Mouse (Mus musculus): ENCODE data around the gene Entpd6.

The Entpd6 gene

DNA sequence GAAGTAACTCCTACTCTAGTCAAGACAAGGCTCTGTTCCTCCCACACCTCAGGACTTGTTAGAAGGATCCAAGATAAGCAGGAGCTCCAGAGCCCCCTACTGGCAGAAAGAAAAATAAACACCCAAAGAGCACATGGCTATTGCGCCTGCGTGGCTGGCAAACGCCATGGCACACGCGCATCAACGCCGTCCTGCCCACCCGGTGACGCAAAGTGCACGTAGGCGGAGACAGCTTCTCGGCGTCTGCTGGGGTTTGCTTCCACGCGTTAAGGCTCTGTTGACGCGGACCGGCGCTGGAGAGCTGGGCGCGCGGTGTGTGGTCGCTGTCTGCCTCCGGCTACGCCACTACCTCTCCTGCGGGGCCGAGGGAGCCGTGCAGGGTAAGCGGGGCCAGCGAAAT, at the start of gene Entpd6:
Gene Entpd6, plus strand, starts transcription at position 189 of the 400 bp plus-strand sequence.
- DNase-seq (ENCODE audit: low spot score in 2 of 2), result peak; percentile 75 to 91

DNA sequence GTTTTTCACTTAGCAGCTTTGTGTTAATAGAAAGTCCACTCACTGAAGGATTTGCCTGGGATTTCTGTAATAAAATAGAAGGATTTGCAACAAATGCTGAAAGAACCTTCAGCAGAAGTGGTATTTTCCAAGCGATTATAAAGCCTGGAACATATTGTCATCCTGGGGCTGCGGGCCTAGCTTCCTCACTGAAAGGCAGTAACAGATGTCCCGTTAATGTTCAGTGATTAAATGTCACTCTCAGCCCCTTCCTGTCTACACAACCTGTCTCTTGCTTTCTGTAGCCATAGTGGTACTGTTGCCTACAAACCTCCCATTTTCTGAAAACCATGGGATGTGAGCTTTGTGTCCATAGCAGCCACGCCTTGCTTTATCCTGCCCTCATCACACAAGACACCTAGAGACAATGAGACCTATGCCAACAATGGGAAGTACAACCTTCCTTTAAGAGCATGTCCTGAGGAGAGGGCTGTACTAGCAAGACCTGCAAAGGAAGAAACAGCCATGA, 36.6 kb upstream of the Entpd6 start:
- DNase-seq (ENCODE audit: low spot score in 2 of 2), result no peak

DNA sequence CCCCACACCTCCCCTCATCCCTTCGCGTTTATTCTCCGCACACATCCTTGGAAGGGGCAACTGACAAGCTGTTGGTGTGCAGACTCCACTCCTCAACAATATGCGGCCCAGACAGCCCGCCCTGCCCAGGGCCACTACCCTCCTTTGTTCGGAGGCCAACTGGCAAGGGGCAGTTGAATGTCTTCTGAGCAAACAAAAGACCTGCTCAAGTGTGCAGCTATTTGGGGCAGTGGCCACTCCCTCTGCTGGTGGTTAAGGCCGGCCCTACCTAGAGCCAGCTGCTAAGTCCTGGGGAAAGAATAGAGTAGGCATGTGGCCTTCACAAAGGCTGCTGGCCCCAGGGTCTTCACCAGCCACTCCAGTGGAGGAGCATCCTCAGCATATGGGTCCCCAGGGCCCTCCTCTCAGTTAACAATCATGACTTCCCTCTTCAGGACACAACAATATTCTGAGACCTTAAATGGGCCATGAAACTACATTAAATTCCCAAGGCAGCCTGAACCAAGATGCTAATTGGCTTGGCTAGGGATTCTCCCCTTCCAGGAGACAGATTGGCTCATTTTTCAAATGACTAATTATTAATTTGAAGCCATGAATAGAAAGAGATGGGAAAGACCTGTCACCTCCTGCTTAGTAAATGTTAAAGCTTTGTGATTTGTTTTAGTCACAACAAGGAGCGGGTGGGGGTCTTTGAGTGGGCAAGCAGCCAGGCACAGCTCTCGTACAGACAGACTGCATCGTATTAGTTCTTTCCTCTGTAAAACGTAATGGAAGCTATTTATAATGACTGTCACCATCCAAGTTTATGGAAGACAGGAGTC, 12.9 kb upstream of the Entpd6 start:
- no peak for DNase-seq (ENCODE audit: low spot score in 2 of 2)

DNA sequence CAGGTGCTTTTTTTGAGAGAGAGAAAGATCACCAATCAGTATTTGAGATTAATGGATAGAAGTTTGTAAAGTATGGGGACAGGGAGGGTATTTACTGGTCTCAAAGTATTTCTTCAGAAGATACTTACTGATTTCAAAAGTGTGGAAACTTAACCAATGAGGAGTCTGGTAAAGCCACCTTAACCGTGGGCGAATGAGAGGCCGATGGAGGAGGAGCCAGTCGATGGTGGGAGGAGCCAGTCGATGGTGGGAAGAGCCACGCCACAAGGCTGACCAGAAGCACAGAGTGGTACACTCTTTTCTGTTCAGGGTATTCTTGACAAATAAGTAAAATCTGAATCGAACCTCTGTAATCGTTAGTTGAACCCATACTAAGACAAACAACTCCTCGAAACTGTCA, 11.0 kb upstream of the Entpd6 start:
- no peak for DNase-seq (ENCODE audit: low spot score in 2 of 2)

DNA sequence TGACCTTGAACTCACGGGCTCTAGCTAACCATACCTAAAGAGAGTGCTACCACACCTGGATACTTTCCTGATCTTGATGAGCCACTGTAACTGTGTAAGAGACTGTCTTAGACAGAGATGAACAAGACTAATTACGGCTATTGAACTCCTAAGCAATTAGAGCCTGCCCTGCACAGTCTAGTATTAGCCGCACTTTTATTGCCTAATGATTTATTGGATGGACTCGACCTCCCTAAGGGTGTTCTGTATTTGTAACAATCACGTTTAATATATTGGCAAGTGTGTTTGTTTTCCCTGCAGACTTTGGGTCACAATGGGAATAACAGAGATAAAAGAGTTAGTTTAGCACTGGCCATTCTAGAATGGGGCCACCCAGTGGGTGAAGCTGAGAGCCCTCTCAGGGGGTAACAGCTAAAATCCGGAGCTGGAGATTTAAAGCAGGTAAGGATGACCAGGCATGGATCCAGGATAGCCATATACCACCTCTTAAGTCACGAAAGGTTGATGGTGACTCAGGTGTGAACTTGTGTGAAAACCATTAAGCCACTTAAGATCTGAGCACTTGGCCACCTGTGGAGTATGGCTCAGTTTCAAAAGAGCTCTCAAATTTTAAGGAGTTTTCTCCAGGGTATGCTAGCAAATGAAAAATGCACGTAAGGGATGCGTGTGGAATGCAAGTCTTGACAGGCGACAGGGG, 8.5 kb upstream of the Entpd6 start:
- DNase-seq (ENCODE audit: low spot score in 2 of 2), result no peak

DNA sequence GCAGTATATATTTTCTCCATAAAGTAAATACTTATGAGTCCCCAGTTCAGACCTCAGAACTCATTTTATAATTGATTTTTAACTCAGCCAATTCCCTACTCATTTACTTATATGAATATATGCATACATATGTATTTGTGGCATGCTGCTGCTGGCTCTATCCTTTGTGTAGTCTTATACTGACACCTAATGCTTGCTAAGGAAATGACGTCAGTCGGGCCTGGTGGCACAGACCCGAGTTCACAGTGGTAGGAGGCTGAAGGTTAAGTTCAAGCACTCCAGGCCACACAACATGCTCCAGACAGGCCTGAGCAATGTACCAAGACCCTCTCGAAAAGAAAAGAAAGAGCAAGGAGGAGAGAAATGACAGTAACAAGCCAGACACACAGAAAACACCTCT, 7.4 kb upstream of the Entpd6 start:
- DNase-seq (ENCODE audit: low spot score in 2 of 2), result no peak

DNA sequence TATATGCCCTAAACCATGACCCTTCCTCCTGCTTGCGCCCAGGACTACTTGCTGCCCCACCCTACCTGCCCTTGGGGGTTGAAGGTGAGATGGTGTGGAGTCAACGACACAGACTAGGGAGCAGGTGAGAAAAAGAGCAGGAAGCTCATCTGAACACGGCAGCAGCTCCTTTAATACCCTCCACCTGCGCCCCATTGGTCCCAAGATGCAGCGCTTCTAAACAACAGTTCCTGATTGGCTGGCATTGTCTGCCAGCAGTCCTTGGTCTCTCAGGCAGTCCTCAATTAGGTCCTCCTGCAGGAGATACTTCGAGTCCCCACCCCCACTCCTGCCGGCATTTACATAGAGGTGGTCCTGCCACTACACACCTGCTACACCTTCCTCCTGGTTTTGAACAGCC, 3.8 kb upstream of the Entpd6 start:
- DNase-seq (ENCODE audit: low spot score in 2 of 2), result no peak

DNA sequence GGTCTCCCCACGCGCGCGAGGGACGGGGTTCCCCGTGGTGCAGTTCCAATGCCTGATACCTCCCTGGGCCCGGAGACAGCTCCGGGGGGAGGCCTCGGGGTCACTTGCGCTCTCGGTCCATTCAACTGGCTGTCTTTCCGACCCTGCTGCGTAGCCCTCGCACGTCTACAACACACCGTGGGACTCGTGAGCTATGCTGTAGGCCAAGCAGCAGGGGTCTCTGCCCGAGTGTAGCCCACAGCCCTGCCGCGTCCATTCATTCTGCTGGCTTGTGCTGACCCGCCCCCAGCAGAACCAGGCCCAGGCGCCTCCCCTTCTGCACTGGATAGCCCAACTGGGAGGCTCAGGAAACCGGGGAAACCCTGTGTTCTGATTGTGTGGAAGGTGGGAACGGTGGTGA, 441 bp downstream of the Entpd6 start:
- DNase-seq (ENCODE audit: low spot score in 2 of 2), result no peak

DNA sequence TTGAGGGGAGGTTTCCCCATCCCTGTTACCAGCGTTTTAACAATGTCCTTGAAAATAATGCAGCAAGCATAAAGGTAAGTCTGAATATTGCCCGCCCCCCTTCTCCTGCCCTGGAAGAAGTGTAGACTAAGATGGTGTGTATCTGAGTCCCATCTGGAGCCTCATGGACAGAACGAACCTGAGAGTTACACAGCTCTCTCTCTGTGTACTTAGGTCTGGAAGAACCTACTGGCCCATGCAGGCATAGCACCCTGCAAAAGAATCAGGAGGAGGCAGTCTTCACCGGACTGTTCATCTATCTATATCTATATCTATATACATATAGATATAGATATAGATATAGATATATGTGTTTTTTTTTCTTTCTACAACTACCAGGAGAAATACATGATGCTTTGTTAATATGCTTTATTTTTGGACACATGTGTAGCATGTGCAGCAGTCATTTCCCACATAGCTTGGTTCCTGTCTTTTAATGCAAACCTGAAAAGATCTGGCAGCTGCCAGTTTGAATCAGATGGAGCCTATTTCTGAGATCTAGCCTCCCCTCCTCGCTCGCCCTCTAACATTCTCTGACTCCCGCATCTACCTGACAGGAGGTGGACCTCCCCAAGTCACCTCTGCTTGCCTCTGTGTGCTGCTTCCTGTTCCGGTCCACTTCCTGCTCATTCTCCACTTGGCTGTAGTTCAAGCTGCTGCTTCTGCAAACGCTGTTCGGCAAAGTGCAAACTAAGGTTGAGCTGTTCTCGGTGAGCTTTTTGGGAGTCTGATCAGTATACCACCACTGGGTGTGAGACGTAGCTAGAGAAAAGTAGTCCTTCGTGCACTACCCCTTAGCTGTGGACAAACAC, 1.5 kb downstream of the Entpd6 start:
- DNase-seq (ENCODE audit: low spot score in 2 of 2), result peak in 1 of 2 experiments; percentile 51

DNA sequence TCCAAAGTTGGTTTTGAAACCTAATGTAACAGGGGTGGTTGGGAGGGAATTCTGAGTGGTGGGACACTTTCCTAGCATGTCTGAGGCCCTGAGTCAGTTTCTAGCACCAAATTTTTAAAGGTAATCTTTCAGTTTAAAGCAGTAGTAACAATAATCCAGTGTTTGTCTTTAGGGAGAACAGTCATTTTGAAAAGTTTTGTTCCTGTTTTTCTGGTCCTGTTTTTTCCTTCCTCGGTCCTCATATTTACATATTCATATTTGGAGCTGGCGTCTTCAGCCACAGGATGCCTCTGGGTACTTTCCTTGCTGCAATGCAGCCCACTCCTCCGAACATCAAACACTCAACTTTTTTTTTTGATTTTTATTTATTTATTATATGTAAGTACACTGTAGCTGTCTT, 6.2 kb downstream of the Entpd6 start:
- DNase-seq (ENCODE audit: low spot score in 2 of 2), result no peak

DNA sequence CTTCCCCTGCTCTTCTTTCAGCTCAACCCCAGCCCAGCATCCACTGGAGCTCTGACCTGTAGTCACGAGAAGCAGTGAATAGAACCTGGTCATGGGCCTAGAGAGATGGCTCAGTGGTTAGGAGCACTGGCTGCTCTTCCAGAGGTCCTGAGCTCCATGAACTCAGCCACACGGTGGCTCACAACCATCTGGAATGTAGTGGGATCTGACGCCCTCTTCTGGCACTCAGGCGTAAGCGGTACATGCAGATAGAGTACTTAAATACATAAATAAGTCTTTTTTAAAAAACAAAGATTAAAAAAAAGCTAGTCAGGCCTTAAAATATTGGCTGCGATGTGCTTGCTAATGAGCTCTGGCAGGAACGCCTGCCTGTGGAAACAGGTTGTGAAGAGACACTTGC, 12.6 kb downstream of the Entpd6 start:
- DNase-seq (ENCODE audit: low spot score in 2 of 2), result no peak

DNA sequence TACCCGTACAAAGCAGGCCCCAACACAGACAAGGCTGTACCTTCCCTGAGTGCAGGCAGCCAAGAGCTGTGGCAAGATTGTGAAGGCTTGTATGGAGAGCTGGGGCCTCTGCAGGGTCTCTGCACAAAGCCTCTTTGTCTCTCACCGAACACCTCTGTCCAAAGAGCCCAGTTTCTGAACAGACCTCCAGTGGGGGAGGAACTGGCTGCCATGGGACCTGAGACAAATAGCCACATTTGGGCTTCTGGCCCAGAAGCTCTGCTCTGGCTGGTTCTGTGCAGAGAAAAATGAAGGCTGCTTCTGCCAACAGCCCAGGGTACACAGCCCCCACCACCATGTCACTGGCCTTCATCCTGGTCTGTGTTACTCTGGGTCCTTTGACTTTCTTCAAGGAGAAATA, 16.8 kb downstream of the Entpd6 start:
- DNase-seq (ENCODE audit: low spot score in 2 of 2), result no peak

DNA sequence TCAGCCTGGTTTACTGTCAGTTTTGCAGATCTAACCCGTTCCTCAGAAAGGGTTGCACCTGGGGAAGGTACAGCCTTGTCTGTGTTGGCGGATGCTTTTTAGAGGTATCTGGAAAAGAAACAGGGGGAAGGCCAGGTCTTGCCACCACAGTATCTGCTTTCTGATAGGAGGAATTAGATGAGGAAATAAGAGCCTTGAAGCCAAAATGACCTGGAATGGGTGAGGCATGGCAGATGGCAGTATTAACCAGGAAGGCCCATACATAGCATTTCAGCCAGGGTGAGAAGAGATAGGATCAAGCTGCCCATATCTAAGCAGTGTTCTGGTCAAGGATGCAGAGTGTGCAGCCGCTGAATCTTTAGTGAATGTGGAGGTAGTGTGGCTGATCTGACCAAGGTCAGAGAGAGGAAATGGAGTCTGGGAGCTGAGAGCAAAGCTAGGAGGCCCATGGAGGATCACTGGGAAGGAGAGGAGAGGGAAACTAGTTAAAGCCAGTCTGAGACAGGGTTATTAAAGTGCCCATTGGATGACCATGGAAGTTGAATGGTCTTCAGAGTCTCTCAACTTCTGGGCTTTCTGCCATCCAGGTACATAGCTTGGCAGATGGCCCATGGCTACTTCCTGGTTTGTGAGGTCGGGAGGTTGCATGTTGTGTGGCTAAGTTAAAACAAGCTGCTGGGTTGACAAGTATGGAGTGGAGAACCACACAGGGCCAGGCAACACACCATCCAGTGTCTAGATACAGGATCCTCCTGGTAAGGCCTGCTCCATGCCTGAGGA, 17.4 kb downstream of the Entpd6 start:
- DNase-seq (ENCODE audit: low spot score in 2 of 2), result no peak

DNA sequence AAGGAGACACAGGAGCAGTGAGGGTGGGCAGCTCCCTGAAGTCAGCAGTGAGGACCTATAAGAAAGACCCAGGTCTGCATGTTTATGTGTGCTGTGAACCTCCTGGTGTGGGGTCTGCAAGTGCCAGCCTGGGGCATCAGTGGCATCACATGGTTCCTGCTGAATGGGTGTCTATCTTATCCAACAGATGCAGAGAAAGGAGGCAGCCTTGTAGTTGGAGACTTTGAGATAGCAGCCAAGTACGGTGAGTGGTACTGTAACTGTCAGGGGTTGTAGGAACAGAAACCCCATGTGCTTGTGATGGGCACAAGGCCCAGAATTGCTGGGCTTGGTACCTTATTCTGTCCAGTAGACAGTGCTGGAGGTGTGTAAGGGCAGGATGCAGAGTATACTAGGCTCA, 19.8 kb downstream of the Entpd6 start:
- no peak for DNase-seq (ENCODE audit: low spot score in 2 of 2)

DNA sequence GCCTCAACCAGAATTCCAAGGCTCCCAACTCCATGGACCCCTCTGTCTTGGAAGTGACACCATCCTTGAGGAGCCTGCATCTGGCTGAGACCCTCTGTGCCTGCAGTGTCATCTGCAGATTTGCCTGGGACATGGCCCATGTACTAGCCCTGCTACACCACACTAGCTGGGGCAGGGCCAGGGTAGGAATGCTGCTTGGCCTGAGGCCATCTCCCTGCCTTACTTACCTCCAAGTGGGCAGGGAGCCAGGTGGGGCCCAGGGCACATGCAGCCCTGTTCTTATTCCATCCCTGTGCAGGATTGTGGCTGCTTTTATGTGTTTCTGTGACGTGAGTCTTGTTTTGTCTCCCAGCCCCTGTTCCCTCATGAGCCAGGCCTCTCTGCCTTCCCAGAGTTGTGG, 21.9 kb downstream of the Entpd6 start:
- DNase-seq (ENCODE audit: low spot score in 2 of 2), result no peak

DNA sequence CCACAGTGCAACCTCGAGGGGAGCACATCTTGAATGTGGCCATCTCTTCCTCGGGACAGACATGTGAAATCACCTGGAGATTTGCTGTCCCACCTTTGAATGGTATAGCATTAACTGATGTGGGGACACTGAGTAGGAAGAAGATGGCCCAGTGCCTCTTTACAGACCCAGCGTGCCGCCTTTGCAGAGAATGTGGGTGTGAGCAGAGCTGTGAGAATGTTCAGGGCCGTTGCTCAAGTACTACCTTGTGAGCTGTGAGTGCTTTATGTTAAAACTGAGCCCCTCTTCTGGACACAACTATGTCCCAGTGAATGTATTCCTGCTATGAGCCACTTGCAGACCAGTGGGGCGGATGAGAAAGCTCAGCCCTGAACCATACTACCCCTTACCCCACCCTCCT, 22.3 kb downstream of the Entpd6 start:
- DNase-seq (ENCODE audit: low spot score in 2 of 2), result no peak

DNA sequence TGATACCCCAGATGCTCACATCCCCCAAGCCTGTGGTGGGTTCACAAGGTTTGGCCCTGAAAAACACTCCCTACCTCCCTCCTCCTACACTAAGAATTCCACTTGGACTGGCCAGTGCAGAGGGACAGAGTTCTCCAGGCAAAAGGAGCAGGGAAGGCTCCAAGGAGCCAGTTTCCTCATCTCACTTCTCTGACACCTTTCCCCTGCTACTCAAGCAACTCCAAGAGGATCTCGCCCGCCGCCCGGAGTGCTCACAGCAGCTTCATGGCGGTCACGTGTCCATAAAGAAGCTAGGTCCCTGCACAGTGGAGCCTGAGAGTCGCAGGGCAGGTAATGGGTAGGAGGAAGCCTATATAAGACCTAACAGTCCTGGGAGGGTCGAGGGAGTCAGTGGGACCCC, 23.2 kb downstream of the Entpd6 start:
- no peak for DNase-seq (ENCODE audit: low spot score in 2 of 2)

DNA sequence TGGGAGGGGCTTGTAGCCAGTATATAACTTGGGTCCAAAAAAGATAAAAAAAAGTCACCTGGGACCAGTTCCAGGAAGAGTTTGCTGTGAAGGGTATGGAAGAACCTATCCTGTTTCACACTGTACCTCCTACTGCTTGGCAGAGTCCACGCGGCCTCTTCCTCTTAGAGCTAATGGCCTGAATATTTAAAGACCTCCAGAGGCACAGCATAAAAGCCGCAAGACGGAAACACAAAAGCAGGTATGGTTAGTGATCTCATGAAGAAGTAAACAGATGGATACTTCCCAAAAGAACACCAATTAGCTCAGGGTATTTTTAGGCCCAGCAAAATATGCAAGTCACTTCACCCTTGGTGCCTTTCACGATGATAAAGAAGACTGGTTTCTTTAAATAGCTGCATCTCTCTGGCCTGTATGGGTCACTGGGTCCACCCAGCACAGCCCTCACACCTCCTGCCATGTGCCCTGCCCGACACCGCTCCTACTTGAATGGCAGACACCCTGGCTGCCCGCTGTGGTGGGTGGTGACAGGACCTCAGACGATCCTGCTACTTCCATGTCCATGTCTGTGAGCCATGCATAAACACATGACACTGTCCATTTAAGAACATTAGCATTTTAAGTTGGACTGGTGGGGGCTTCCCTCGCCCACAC, 23.8 kb downstream of the Entpd6 start:
- no peak for DNase-seq (ENCODE audit: low spot score in 2 of 2)

DNA sequence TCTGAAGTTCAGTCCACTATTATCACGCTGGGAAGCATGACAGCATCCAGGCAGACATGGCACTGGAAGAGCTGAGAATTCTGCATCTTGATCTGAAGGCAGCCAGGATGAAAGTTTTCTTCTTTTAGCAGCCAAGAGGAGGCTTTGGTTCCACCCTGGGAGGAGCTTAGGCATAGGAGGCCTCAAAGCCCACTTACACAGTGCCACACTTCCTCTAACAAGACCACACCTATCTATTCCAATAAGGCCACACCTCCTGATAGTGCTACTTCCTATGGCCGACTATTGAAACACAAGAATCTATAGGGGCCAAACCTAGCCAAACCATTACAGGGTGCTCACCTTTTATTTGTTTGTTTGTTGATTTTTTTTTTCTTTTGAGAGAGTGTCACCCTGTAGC, 34.0 kb downstream of the Entpd6 start:
- no peak for DNase-seq (ENCODE audit: low spot score in 2 of 2)

DNA sequence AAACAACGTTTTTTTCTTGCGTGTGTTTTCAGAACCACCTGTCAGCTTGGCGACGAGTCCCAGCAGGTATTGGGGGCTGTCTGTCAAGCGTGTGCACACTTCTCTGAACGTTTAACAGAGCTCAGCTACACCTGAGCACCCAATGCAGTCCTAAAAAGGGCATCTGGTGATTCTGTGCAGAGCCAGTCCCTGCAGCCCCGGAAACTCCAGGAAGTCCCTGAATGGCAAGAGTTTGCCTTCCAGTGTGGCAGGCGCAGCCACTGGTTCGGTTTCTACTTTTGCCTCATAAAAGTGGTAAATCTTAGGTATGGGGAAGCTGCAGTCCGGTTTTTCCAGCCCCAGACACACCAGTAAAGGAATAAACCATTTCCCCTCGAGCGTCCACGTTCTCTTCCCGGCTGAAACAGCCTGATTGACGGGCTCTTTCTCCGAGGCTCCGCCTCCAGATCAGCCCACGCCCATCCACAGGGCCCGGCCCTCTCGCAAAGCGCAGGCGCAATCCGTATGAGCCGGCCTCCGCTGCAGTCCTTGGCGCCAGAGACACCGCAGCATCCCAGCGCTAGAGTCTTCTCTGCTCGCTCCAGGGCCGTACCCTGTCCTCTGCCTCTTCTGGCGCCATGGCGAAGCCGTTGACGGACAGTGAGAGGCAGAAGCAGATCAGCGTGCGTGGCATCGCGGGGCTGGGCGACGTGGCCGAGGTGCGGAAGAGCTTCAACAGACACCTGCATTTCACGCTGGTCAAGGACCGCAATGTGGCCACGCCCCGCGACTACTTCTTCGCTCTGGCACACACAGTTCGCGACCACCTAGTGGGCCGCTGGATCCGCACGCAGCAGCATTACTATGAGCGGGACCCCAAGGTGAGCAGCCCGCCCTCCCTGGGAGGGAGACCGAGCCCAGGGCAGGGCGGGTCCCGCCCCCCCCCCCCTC, 37.7 kb downstream of the Entpd6 start, which contains the start of gene Pygb:
Gene Pygb, plus strand, starts transcription at position 485 of the 930 bp plus-strand sequence.
- DNase-seq (ENCODE audit: low spot score in 2 of 2), result peak; percentile 68 to 87

Data from spleen, postnatal 10 days (tissue).